Mouse (Mus musculus) hindlimb bud, embryonic 11.5 days (tissue): ENCODE measurements around the gene E130218I03Rik.

Source experiments
- DNase-seq: peaks from one replicate; pipeline ENCODE4 v3.0.0-alpha.2; 2012; ENCODE audit warnings: low read depth, low spot score; ENCODE audit errors: extremely low spot score

E130218I03Rik gene

GRCm38 (mm10) chr4:134284942-134285341 lies 41.5 kb downstream of the E130218I03Rik start:
- DNase-seq: no peak

GRCm38 (mm10) chr4:134286226-134287167 lies 43.0 kb downstream of the E130218I03Rik start:
- no peak for DNase-seq

GRCm38 (mm10) chr4:134287168-134287564 lies 43.7 kb downstream of the E130218I03Rik start:
- DNase-seq: peak; percentile 58

- peak; percentile 41 for DNase-seq
Measured at GRCm38 (mm10) chr4:134287575-134288025, 44.1 kb downstream of the E130218I03Rik start, which contains the start of gene Pdik1l. TSS of gene Pdik1l (minus strand) at chr4:134287895.

GRCm38 (mm10) chr4:134288397-134289256 lies 45.2 kb downstream of the E130218I03Rik start:
- DNase-seq: no peak

- DNase-seq: peak; percentile 62
Measured at GRCm38 (mm10) chr4:134292067-134292466, 48.6 kb downstream of the E130218I03Rik start.

- no peak for DNase-seq
Measured at GRCm38 (mm10) chr4:134293061-134293691, 49.7 kb downstream of the E130218I03Rik start.

GRCm38 (mm10) chr4:134293692-134294163 lies 50.3 kb downstream of the E130218I03Rik start:
- DNase-seq: no peak
